Mouse (Mus musculus) heart, embryonic 15.5 days (tissue): ENCODE measurements at regions not wholly inside any gene's neighbourhood (a gene's known extent, or its start where the extent isn't known, plus 50 kb on each side); places are given as distances from the start of the nearest gene placed in this dataset.
A peak's percentile ranks its signal among the peaks of the same experiment; 100 is the strongest.

Experiments used
- ATAC-seq: fragments of 200-750 bp; cut with Nextera tagmentation; replicated peaks from 2 replicates; pipeline ENCODE4 v1.8.0; 2017; ENCODE audit warnings: low read depth, moderate TSS enrichment; ENCODE audit not compliant: insufficient number of reproducible peaks, insufficient read depth, low FRiP score
- H3K27ac ChIP-seq: fragments of 300-500 bp; sonication (generic); 2 replicates; pipeline ENCODE4 v1.5.1; 2015; ENCODE audit warnings: mild to moderate bottlenecking, inconsistent platforms
- H3K27me3 ChIP-seq: fragments of 300-500 bp; sonication (generic); 2 replicates; pipeline ENCODE4 v1.6.1; 2015; ENCODE audit warnings: inconsistent platforms
- H3K36me3 ChIP-seq: fragments of 300-500 bp; sonication (generic); 2 replicates; pipeline ENCODE4 v1.6.1; 2015; ENCODE audit warnings: mild to moderate bottlenecking, inconsistent platforms
- H3K4me1 ChIP-seq: fragments of 300-500 bp; sonication (generic); replicated peaks from 2 replicates; pipeline ENCODE4 v1.6.1; 2015; ENCODE audit warnings: inconsistent platforms
- H3K4me2 ChIP-seq: fragments of 300-500 bp; sonication (generic); 2 replicates; pipeline ENCODE4 v1.6.1; 2015; ENCODE audit warnings: inconsistent platforms, mild to moderate bottlenecking, moderate library complexity
- H3K4me3 ChIP-seq: fragments of 300-500 bp; sonication (generic); 2 replicates; pipeline ENCODE4 v1.5.1; 2015; ENCODE audit warnings: mild to moderate bottlenecking, inconsistent platforms
- H3K9ac ChIP-seq: fragments of 300-500 bp; sonication (generic); 2 replicates; pipeline ENCODE4 v1.6.1; 2015; ENCODE audit warnings: mild to moderate bottlenecking, inconsistent platforms
- H3K9me3 ChIP-seq: fragments of 300-500 bp; sonication (generic); replicated peaks from 2 replicates; pipeline ENCODE4 v1.6.1; 2016; ENCODE audit warnings: inconsistent platforms
- WGBS: fragments of 180-500 bp; shearing (Covaris S2); methylation state at CpG from one replicate; pipeline ENCODE4 v1.1.7; 2015; ENCODE audit warnings: mixed read lengths; 5-methylcytosine and 5-hydroxymethylcytosine counted together

DNA sequence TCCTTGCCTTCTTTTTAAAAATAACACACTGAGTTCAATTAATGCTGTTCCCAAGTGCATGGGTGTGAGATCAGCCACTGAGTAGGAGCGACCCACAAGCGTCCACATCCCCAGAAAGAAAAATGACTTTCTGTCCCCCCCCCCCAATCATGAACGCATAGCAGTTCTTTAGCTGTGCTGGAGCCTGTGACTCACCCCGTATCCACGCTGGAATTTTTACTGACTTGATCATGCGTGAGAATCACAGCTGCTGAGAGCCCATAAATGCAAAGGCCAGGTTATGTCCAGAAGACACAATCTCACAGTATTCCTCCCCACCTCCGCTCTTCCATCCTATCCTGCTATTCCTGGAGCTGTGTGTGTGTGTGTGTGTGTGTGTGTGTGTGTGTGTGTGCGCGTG lies 53.3 kb downstream of the Fos start:
- H3K36me3 ChIP-seq, result no peaks in the 10 kb centered on the region
- H3K9ac ChIP-seq, result no peak overlapping the region
- no peak overlapping the region for H3K4me2 ChIP-seq
- no peak for ATAC-seq
- H3K4me3 ChIP-seq, result no peak overlapping the region
- no peak overlapping the region for H3K27ac ChIP-seq
- 82% methylated on average over 9 of the region's 9 CpGs for WGBS
- no peaks in the 10 kb centered on the region for H3K27me3 ChIP-seq
- no peaks in the 10 kb centered on the region for H3K9me3 ChIP-seq
- H3K4me1 ChIP-seq, result peaks cover 8% of the 10 kb centered on the region

- WGBS, result 78% methylated on average over 1 of the region's 1 CpGs
- no peak for ATAC-seq
- H3K4me3 ChIP-seq, result no peak overlapping the region
- no peaks in the 10 kb centered on the region for H3K9me3 ChIP-seq
- no peak overlapping the region for H3K9ac ChIP-seq
- H3K36me3 ChIP-seq, result no peaks in the 10 kb centered on the region
- H3K27me3 ChIP-seq, result no peaks in the 10 kb centered on the region
- H3K27ac ChIP-seq, result 0 out of 2 replicates have a peak overlapping the region, but pooled peaks have one; percentile 77
- no peak overlapping the region for H3K4me2 ChIP-seq
- peaks cover 21% of the 10 kb centered on the region for H3K4me1 ChIP-seq
These were observed 57.9 kb downstream of the Fos start for GRCm38 (mm10) chr12:85531638-85532037.

DNA sequence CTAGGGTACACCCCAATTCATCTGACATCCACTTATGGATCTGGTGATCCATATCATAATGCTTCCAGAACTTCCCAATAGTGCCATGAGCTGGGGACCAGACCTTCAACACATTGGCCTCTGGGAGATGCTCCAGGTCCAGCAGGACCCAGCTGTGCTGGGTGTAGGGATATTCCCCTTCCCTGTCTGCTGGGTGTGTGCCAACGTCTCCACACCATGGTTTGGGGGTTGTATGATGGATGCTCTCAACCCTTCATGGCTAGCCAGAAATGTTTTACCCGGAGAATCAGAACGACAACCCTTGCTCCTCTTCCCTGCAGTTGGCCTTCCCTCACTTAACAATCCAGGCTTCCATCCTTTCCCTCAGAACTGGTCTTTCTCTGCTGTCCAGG lies 58.5 kb downstream of the Fos start:
- Histone ChIP-seq H3K27me3 (no peaks in the 10 kb centered on the region), H3K27ac (peak overlapping the region; percentile 77)
- ATAC-seq, result no peak

DNA sequence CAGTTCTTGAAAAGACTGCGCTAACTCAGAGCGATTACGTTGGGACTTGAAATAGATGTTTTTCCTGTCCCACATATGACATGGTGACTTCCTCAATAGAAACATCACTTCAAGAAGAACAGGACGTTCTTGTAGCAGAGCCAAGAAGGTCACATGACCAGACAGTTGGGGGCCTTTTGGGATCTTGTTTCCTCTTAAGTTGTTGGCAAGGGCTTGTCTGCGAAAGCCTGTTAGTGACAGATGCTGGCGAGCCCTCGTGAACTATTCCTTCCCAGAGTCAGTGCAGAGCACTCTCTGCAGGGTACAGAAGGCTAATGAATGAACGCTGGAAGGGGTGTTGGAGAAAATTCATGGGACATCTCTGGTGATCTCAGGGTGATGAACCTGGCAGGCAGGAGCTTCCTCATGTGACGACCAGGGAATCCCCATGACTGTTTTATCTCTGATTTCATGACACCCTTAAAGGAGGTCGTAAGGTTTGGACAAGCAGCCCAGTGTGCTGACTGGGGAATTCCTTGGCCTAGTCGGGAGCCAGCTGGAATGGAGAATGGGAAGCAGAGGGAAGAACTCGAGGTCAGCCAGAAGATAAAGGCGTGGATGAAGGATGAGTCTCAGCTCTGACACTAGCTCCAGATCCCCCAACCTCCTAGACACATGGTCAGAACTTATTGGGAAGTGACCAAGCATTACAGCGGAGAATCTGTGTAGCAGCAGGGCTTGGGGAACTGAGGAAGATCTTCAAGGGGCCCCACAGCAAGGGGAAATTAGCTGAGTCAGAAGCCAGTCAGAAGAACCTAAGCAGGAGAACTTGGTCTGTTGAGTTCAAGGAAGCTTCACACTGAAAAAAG lies 59.1 kb downstream of the Fos start:
- Histone ChIP-seq H3K9ac (no peak overlapping the region), H3K27ac (peak overlapping the region; percentile 77), H3K4me1 (peaks cover 21% of the 10 kb centered on the region), H3K27me3 (no peaks in the 10 kb centered on the region), H3K4me2 (no peak overlapping the region), H3K9me3 (no peaks in the 10 kb centered on the region), H3K4me3 (no peak overlapping the region), H3K36me3 (no peaks in the 10 kb centered on the region)
- ATAC-seq, result peak; percentile 75
- WGBS, result 35% methylated on average over 14 of the region's 14 CpGs

More for the DNA sequence above, 58.5 kb downstream of the Fos start:
- Histone ChIP-seq H3K9me3 (no peaks in the 10 kb centered on the region), H3K9ac (no peak overlapping the region), H3K4me3 (no peak overlapping the region), H3K4me1 (peaks cover 21% of the 10 kb centered on the region), H3K4me2 (no peak overlapping the region), H3K36me3 (no peaks in the 10 kb centered on the region)
- 68% methylated on average over 3 of the region's 3 CpGs for WGBS

GRCm38 (mm10) chr12:85533603-85534002 lies 59.9 kb downstream of the Fos start:
- peaks cover 24% of the 10 kb centered on the region for H3K4me1 ChIP-seq
- WGBS, result 83% methylated on average over 3 of the region's 3 CpGs
- ATAC-seq, result no peak
- no peak overlapping the region for H3K9ac ChIP-seq
- no peaks in the 10 kb centered on the region for H3K27me3 ChIP-seq
- H3K9me3 ChIP-seq, result no peaks in the 10 kb centered on the region
- H3K4me2 ChIP-seq, result no peak overlapping the region
- peak overlapping the region; percentile 77; the same call in 1 of the 2 replicates for H3K27ac ChIP-seq
- no peak overlapping the region for H3K4me3 ChIP-seq
- no peaks in the 10 kb centered on the region for H3K36me3 ChIP-seq

DNA sequence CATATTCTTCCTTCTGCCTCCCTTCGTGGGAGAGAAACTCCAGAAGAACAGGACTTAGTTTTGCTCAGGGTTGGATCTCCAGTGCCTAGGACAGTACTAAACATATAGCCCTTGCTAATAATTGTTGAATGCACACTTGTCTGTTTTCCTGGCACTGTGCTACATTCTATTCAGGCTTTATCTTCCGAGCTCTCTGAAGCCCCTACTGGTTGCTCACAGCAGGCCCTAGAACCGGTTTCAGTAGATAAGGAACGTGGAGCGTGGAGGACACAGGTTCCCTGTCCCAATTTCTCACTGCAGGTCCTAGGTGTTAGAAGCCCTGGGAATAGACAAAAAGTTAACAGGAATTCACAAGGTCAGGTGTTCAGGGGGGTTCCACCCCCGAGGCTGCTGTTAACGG lies 59.4 kb upstream of the Jdp2 start:
- WGBS, result 27% methylated on average over 7 of the region's 7 CpGs
- H3K27ac ChIP-seq, result no peak overlapping the region
- H3K4me1 ChIP-seq, result peaks cover 37% of the 10 kb centered on the region
- no peak for ATAC-seq
- no peak overlapping the region for H3K4me3 ChIP-seq
- H3K36me3 ChIP-seq, result no peaks in the 10 kb centered on the region
- no peaks in the 10 kb centered on the region for H3K27me3 ChIP-seq
- H3K9ac ChIP-seq, result no peak overlapping the region
- H3K4me2 ChIP-seq, result no peak overlapping the region
- H3K9me3 ChIP-seq, result no peaks in the 10 kb centered on the region

- peak overlapping the region; percentile 43 for H3K27ac ChIP-seq
- no peak overlapping the region for H3K4me2 ChIP-seq
- ATAC-seq, result peak; percentile 87
- H3K4me1 ChIP-seq, result peaks cover 50% of the 10 kb centered on the region
- H3K36me3 ChIP-seq, result no peaks in the 10 kb centered on the region
- H3K27me3 ChIP-seq, result no peaks in the 10 kb centered on the region
- H3K4me3 ChIP-seq, result no peak overlapping the region
- no peaks in the 10 kb centered on the region for H3K9me3 ChIP-seq
- no peak overlapping the region for H3K9ac ChIP-seq
- 13% methylated on average over 3 of the region's 3 CpGs for WGBS
These were observed 57.7 kb upstream of the Jdp2 start for GRCm38 (mm10) chr12:85541153-85541552.

- no peak overlapping the region for H3K27ac ChIP-seq
These were observed 55.9 kb upstream of the Jdp2 start for GRCm38 (mm10) chr12:85542881-85543280.

GRCm38 (mm10) chr12:85543520-85543919 lies 55.3 kb upstream of the Jdp2 start:
- 89% methylated on average over 9 of the region's 9 CpGs for WGBS

More at GRCm38 (mm10) chr12:85542881-85543280, 55.9 kb upstream of the Jdp2 start:
- Histone ChIP-seq H3K9ac (no peak overlapping the region), H3K4me1 (peaks cover 50% of the 10 kb centered on the region), H3K4me2 (no peak overlapping the region), H3K36me3 (no peaks in the 10 kb centered on the region), H3K4me3 (no peak overlapping the region), H3K27me3 (no peaks in the 10 kb centered on the region), H3K9me3 (no peaks in the 10 kb centered on the region)
- WGBS, result 57% methylated on average over 6 of the region's 6 CpGs
- no peak for ATAC-seq

GRCm38 (mm10) chr12:85544801-85545200 lies 54.0 kb upstream of the Jdp2 start:
- H3K4me3 ChIP-seq, result no peak overlapping the region
- no peaks in the 10 kb centered on the region for H3K9me3 ChIP-seq
- no peak for ATAC-seq
- H3K27me3 ChIP-seq, result no peaks in the 10 kb centered on the region
- H3K27ac ChIP-seq, result no peak overlapping the region
- peaks cover 47% of the 10 kb centered on the region for H3K4me1 ChIP-seq
- H3K4me2 ChIP-seq, result no peak overlapping the region
- H3K36me3 ChIP-seq, result no peaks in the 10 kb centered on the region
- WGBS, result 41% methylated on average over 4 of the region's 4 CpGs
- no peak overlapping the region for H3K9ac ChIP-seq

More at GRCm38 (mm10) chr12:85543520-85543919, 55.3 kb upstream of the Jdp2 start:
- Histone ChIP-seq H3K9me3 (no peaks in the 10 kb centered on the region), H3K27ac (no peak overlapping the region), H3K27me3 (no peaks in the 10 kb centered on the region), H3K36me3 (no peaks in the 10 kb centered on the region), H3K9ac (no peak overlapping the region), H3K4me1 (peaks cover 55% of the 10 kb centered on the region), H3K4me2 (no peak overlapping the region), H3K4me3 (no peak overlapping the region)
- no peak for ATAC-seq

- Histone ChIP-seq H3K9ac (no peak overlapping the region), H3K4me2 (no peak overlapping the region), H3K27ac (no peak overlapping the region), H3K36me3 (no peaks in the 10 kb centered on the region), H3K9me3 (no peaks in the 10 kb centered on the region), H3K4me3 (no peak overlapping the region), H3K27me3 (no peaks in the 10 kb centered on the region), H3K4me1 (peaks cover 42% of the 10 kb centered on the region)
- no peak for ATAC-seq
- WGBS, result 34% methylated on average over 10 of the region's 10 CpGs
These were observed 53.1 kb upstream of the Jdp2 start for GRCm38 (mm10) chr12:85545718-85546117.

DNA sequence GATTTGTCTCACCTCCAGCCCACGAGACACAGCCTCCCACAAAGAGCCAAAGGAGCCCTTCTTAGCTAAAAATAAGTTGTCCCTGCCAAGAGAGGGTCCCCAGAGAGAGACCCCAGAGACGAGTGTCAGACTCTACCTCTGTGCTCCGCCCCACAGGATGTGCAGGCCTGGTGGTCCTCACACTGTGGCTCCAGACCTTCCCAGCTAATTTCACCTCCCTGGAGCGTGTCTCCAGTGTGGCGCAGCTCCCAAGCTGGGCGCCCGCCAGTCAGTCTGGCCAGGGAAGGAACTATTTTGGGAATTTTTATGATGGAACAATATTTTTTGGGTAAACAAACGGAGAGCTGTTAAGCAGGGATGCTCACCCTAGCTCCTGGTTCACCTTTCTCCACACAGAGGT lies 50.8 kb upstream of the Jdp2 start:
- Histone ChIP-seq H3K36me3 (no peaks in the 10 kb centered on the region), H3K4me2 (no peak overlapping the region), H3K9me3 (no peaks in the 10 kb centered on the region), H3K4me1 (peaks cover 30% of the 10 kb centered on the region), H3K27ac (0 out of 2 replicates have a peak overlapping the region, but pooled peaks have one; percentile 8), H3K4me3 (no peak overlapping the region), H3K27me3 (no peaks in the 10 kb centered on the region), H3K9ac (no peak overlapping the region)
- 43% methylated on average over 8 of the region's 8 CpGs for WGBS
- no peak for ATAC-seq
